Mouse (Mus musculus) small intestine, adult 2 months (tissue): ENCODE data around the gene Adarb1.

Source experiments
- CTCF ChIP-seq: fragments of 200-500 bp; IDR thresholded peaks from 2 replicates; pipeline ENCODE4 v1.5.1; 2012; ENCODE audit warnings: low read depth, mild to moderate bottlenecking, control low read depth, inconsistent platforms, low read length, moderate library complexity, mixed read lengths; ENCODE audit not compliant: insufficient replicate concordance, insufficient read length; ENCODE audit errors: extremely low read depth
- POLR2A ChIP-seq: fragments of 200-500 bp; IDR thresholded peaks from 2 replicates; pipeline ENCODE4 v1.6.1; 2012; ENCODE audit warnings: low read depth, mild to moderate bottlenecking, control low read depth, inconsistent platforms, low read length, moderate library complexity

GRCm38 (mm10) chr10:77294691-77295090 is 123.4 kb downstream of the Adarb1 start:
- TF ChIP-seq CTCF (no peak), POLR2A (no peak)
